Mouse (Mus musculus) adrenal gland, adult 8-10 months (tissue): ENCODE measurements at regions not wholly inside any gene's neighbourhood (a gene's known extent, or its start where the extent isn't known, plus 50 kb on each side); places are given as distances from the start of the nearest gene placed in this dataset.
"Not testable (repeated sequence)": the region's sequence is repeated elsewhere in the genome, so short reads cannot be mapped to it uniquely, and the experiment has no call there.

Experiments used
- DNase-seq: peaks from one replicate; pipeline ENCODE4 v3.0.0; 2022

- no peak for DNase-seq
These were observed 113.7 kb upstream of the Cwc22 start for GRCm38 (mm10) chr2:78059801-78060416.

GRCm38 (mm10) chr2:78058988-78059387 is 112.8 kb upstream of the Cwc22 start:
- DNase-seq = no peak

- DNase-seq = no peak
These were observed 107.7 kb upstream of the Cwc22 start for GRCm38 (mm10) chr2:78053910-78054309.

- no peak for DNase-seq
These were observed 104.4 kb upstream of the Cwc22 start for GRCm38 (mm10) chr2:78050542-78050941.

- DNase-seq = peak; percentile 72
These were observed 103.2 kb upstream of the Cwc22 start for GRCm38 (mm10) chr2:78049248-78049874.

GRCm38 (mm10) chr2:78048706-78049055 is 102.5 kb upstream of the Cwc22 start:
- no peak for DNase-seq

GRCm38 (mm10) chr2:78048030-78048705 is 102.0 kb upstream of the Cwc22 start:
- DNase-seq = no peak

- no peak for DNase-seq
These were observed 81.1 kb upstream of the Cwc22 start for GRCm38 (mm10) chr2:78027319-78027718.

GRCm38 (mm10) chr2:78026808-78027207 is 80.6 kb upstream of the Cwc22 start:
- DNase-seq = no peak

- DNase-seq = no peak
These were observed 79.7 kb upstream of the Cwc22 start for GRCm38 (mm10) chr2:78025651-78026435.

- DNase-seq = no peak
These were observed 78.9 kb upstream of the Cwc22 start for GRCm38 (mm10) chr2:78024981-78025565.

- DNase-seq = no peak
These were observed 77.9 kb upstream of the Cwc22 start for GRCm38 (mm10) chr2:78023916-78024685.

GRCm38 (mm10) chr2:78023416-78023815 is 77.2 kb upstream of the Cwc22 start:
- no peak for DNase-seq

- DNase-seq = no peak
These were observed 76.6 kb upstream of the Cwc22 start for GRCm38 (mm10) chr2:78022756-78023155.

GRCm38 (mm10) chr2:78021905-78022304 is 75.7 kb upstream of the Cwc22 start:
- no peak for DNase-seq

- no peak for DNase-seq
These were observed 75.3 kb upstream of the Cwc22 start for GRCm38 (mm10) chr2:78021356-78021900.

GRCm38 (mm10) chr2:78020516-78020915 is 74.3 kb upstream of the Cwc22 start:
- no peak for DNase-seq

GRCm38 (mm10) chr2:78019916-78020315 is 73.7 kb upstream of the Cwc22 start:
- DNase-seq = no peak

GRCm38 (mm10) chr2:78012441-78012840 is 66.3 kb upstream of the Cwc22 start:
- not testable (repeated sequence) for DNase-seq

GRCm38 (mm10) chr2:78011821-78012220 is 65.6 kb upstream of the Cwc22 start:
- no peak for DNase-seq

- no peak for DNase-seq
These were observed 65.1 kb upstream of the Cwc22 start for GRCm38 (mm10) chr2:78011051-78011800.
